Mouse (Mus musculus): Measurements from ENCODE around the gene Mapk9. TPM values are rescaled to one million over a fixed set of nuclear protein-coding genes. Genes with fewer than 3 reads are reported as not detected.

Gene Mapk9
- polyA plus RNA-seq, 1 experiment from 2014 or later, result 38.4 TPM

GRCm38 (mm10) chr11:49867320-49867719 is 20.8 kb downstream of the Mapk9 start:
- Histone ChIP-seq H3K4me2 (no peak overlapping the region), H3K27me3 (ENCODE audit: insufficient read depth, low read length) (no peaks in the 10 kb centered on the region), H3K9ac (no peak overlapping the region), H3K36me3 (ENCODE audit: insufficient read depth) (peaks cover 39% of the 10 kb centered on the region), H3K4me1 (ENCODE audit: insufficient read depth) (no peaks in the 10 kb centered on the region), H3K27ac (ENCODE audit: low read depth) (no peak overlapping the region), H3K9me3 (ENCODE audit: low read depth, low read length) (no peaks in the 10 kb centered on the region), H3K4me3 (ENCODE audit: low read depth, low read length) (no peak overlapping the region)
- no peak for TF ChIP-seq CTCF (IDR thresholded peaks at IDR 0.05; ENCODE audit: low read depth)
- ATAC-seq (ENCODE audit: insufficient read depth) (no peak), DNase-seq (no peak)
- 82% methylated on average over 5 of the region's 5 CpGs for WGBS

DNA sequence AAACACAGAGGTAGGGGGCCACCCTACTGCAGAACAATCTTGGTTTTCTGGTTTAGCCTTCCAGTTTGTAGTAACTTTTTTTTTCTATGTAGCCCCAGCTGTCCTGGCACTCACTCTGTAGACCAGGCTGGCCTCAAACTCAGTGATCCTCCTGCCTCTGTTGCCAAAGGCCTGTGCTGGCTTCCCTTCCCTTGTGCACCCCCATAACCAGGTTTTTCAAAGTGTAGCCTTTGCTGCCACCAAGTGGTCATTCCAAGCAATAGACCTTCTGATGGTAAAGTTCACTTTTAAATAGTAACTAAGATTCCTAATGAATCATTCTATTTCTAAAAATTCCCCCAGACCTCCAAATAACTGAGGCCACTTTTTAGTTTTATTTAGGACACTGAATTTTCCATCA is 23.2 kb downstream of the Mapk9 start:
- no peak overlapping the region for H3K9ac ChIP-seq
- no peak overlapping the region for H3K4me2 ChIP-seq
- no peaks in the 10 kb centered on the region for H3K4me1 ChIP-seq (ENCODE audit: insufficient read depth)
- H3K36me3 ChIP-seq (ENCODE audit: insufficient read depth), result peaks cover 46% of the 10 kb centered on the region
- no peak overlapping the region for H3K27ac ChIP-seq (ENCODE audit: low read depth)
- TF ChIP-seq CTCF (IDR thresholded peaks at IDR 0.05; ENCODE audit: low read depth), result peak; percentile 74
- no peak overlapping the region for H3K4me3 ChIP-seq (ENCODE audit: low read depth, low read length)
- ATAC-seq (ENCODE audit: insufficient read depth), result no peak
- DNase-seq, result peak; percentile 85
- no peaks in the 10 kb centered on the region for H3K9me3 ChIP-seq (ENCODE audit: low read depth, low read length)
- H3K27me3 ChIP-seq (ENCODE audit: insufficient read depth, low read length), result no peaks in the 10 kb centered on the region

DNA sequence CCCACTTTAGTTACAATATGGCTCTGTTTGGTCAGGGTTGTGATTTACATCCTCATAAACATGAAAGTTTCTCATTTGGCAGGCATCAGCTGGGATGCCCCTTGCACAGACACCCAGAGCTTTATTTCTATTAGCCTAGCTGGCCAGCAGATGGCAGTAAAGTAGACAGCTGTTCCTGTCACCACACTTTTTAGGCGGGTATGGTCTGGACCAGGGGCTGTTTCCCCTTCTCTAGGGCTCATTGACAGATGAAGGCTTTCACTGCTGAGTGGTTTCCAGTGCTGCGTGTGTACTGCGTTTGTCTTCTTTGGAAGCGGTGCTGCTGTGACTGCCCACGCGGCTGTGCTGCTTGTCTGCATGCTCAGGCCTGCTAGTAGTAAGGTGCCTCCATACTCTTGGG is 25.4 kb downstream of the Mapk9 start:
- DNase-seq (peak; percentile 80), ATAC-seq (ENCODE audit: insufficient read depth) (peak; percentile 35; the same call in 1 of the 2 replicates)
- TF ChIP-seq CTCF (IDR thresholded peaks at IDR 0.05; ENCODE audit: low read depth), result peak; percentile 74
- WGBS, result 54% methylated on average over 6 of the region's 6 CpGs
- H3K27ac ChIP-seq (ENCODE audit: low read depth), result no peak overlapping the region
- no peak overlapping the region for H3K4me2 ChIP-seq
- H3K36me3 ChIP-seq (ENCODE audit: insufficient read depth), result peaks cover 37% of the 10 kb centered on the region
- H3K27me3 ChIP-seq (ENCODE audit: insufficient read depth, low read length), result no peaks in the 10 kb centered on the region
- H3K9me3 ChIP-seq (ENCODE audit: low read depth, low read length), result no peaks in the 10 kb centered on the region
- H3K4me3 ChIP-seq (ENCODE audit: low read depth, low read length), result no peak overlapping the region
- H3K9ac ChIP-seq, result no peak overlapping the region
- no peaks in the 10 kb centered on the region for H3K4me1 ChIP-seq (ENCODE audit: insufficient read depth)

DNA sequence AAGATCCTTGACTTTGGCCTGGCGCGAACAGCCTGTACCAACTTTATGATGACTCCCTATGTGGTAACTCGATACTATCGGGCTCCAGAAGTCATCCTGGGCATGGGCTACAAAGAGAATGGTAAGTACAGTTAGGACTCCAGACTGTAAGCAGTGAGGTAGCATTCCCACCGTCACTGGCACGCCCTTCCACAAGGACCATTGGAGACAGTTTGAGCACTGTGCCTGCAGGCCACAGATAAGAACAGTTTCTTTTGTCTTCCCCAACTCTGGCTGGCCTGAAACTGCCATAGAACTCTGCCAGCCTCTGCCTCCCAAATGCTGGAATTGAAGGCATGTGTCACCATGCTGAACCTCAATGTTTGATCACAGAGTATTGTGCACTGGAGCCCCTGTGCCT is 26.2 kb downstream of the Mapk9 start:
- no peaks in the 10 kb centered on the region for H3K4me1 ChIP-seq (ENCODE audit: insufficient read depth)
- H3K27me3 ChIP-seq (ENCODE audit: insufficient read depth, low read length), result no peaks in the 10 kb centered on the region
- no peaks in the 10 kb centered on the region for H3K9me3 ChIP-seq (ENCODE audit: low read depth, low read length)
- H3K4me2 ChIP-seq, result no peak overlapping the region
- WGBS, result 89% methylated on average over 6 of the region's 6 CpGs
- H3K27ac ChIP-seq (ENCODE audit: low read depth), result no peak overlapping the region
- H3K4me3 ChIP-seq (ENCODE audit: low read depth, low read length), result no peak overlapping the region
- H3K9ac ChIP-seq, result no peak overlapping the region
- TF ChIP-seq CTCF (IDR thresholded peaks at IDR 0.05; ENCODE audit: low read depth), result no peak
- DNase-seq (no peak), ATAC-seq (ENCODE audit: insufficient read depth) (no peak)
- H3K36me3 ChIP-seq (ENCODE audit: insufficient read depth), result peaks cover 32% of the 10 kb centered on the region

- Histone ChIP-seq H3K9ac (no peak overlapping the region), H3K4me3 (ENCODE audit: low read depth, low read length) (no peak overlapping the region), H3K36me3 (ENCODE audit: insufficient read depth) (peaks cover 37% of the 10 kb centered on the region), H3K27ac (ENCODE audit: low read depth) (no peak overlapping the region; the same call in 1 of the 2 replicates), H3K4me1 (ENCODE audit: insufficient read depth) (no peaks in the 10 kb centered on the region), H3K27me3 (ENCODE audit: insufficient read depth, low read length) (no peaks in the 10 kb centered on the region), H3K4me2 (no peak overlapping the region), H3K9me3 (ENCODE audit: low read depth, low read length) (no peaks in the 10 kb centered on the region)
- 74% methylated on average over 8 of the region's 8 CpGs for WGBS
- no peak for TF ChIP-seq CTCF (IDR thresholded peaks at IDR 0.05; ENCODE audit: low read depth)
- DNase-seq (peak; percentile 77), ATAC-seq (ENCODE audit: insufficient read depth) (peak; percentile 73)
These were observed 30.6 kb downstream of the Mapk9 start for GRCm38 (mm10) chr11:49876948-49877817.

DNA sequence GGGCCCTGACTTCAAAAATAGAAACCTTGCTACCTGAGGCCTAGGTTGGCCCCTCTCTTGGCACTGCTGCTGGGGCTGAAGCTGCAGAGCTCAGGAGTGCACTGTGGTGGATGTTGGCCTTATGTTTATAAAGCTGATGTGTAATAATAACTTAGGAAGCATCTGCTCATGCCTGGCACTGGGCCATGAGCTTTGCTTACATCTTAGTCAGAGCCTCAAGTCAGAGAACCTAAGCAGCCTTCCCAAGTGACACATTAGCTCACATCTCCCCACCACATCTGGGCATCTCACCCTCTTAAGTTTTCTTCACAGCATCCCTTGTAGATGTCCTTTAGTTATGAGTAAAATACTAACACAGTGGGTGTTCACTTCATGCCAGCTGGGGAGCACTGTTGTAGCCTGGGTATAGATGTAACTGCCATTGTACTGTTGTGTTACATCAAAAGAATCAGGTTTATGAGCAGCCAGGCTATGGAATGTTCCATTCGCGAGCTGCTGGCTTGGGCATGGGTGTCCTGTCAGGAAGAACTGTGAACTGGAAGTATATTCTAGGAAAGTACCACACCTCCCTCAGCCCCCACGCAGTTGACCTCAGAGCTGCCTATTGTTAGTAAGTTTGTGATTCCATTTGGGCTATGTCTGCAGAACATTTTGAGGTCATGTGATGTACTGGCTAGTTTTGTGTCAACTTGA is 33.5 kb downstream of the Mapk9 start:
- H3K4me2 ChIP-seq, result no peak overlapping the region
- peak overlapping the region; percentile 26; the same call in 1 of the 2 replicates for H3K27ac ChIP-seq (ENCODE audit: low read depth)
- H3K36me3 ChIP-seq (ENCODE audit: insufficient read depth), result peaks cover 40% of the 10 kb centered on the region
- DNase-seq (peak; percentile 85), ATAC-seq (ENCODE audit: insufficient read depth) (peak; percentile 72)
- H3K9ac ChIP-seq, result no peak overlapping the region
- 75% methylated on average over 3 of the region's 3 CpGs for WGBS
- TF ChIP-seq CTCF (IDR thresholded peaks at IDR 0.05; ENCODE audit: low read depth), result no peak
- H3K27me3 ChIP-seq (ENCODE audit: insufficient read depth, low read length), result no peaks in the 10 kb centered on the region
- H3K4me3 ChIP-seq (ENCODE audit: low read depth, low read length), result no peak overlapping the region
- no peaks in the 10 kb centered on the region for H3K4me1 ChIP-seq (ENCODE audit: insufficient read depth)
- no peaks in the 10 kb centered on the region for H3K9me3 ChIP-seq (ENCODE audit: low read depth, low read length)

DNA sequence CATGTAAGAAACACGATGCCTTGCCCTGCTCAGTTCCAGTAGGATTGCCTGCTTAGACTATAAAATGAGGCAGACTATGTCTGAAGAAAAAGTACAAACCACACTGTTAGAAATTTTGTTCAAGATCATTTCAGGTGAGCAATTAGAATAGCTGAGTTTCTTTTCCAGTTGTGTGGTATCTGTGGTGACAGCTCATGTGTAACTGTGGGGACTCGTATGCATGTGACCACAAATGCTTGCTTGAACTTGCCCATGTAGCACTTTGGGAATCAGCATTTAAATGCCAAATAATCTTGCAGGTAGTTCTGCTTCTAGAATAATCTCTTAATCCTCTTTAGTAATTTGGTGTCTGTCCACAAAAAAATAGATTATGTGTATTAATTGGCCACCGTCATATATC is 36.8 kb downstream of the Mapk9 start:
- no peak overlapping the region for H3K4me2 ChIP-seq
- no peak for DNase-seq
- H3K9me3 ChIP-seq (ENCODE audit: low read depth, low read length), result no peaks in the 10 kb centered on the region
- peaks cover 47% of the 10 kb centered on the region for H3K36me3 ChIP-seq (ENCODE audit: insufficient read depth)
- H3K27me3 ChIP-seq (ENCODE audit: insufficient read depth, low read length), result no peaks in the 10 kb centered on the region
- no peak overlapping the region for H3K27ac ChIP-seq (ENCODE audit: low read depth)
- no peak for TF ChIP-seq CTCF (IDR thresholded peaks at IDR 0.05; ENCODE audit: low read depth)
- WGBS, result 89% methylated on average over 3 of the region's 3 CpGs
- H3K4me3 ChIP-seq (ENCODE audit: low read depth, low read length), result no peak overlapping the region
- no peak overlapping the region for H3K9ac ChIP-seq
- H3K4me1 ChIP-seq (ENCODE audit: insufficient read depth), result no peaks in the 10 kb centered on the region
- ATAC-seq (ENCODE audit: insufficient read depth), result no peak

Measured in lung, embryonic 14.5 days (tissue).